Mouse (Mus musculus): ENCODE data around the gene Ap3d1. TPM values are rescaled to one million over a fixed set of nuclear protein-coding genes. Genes with fewer than 3 reads are reported as not detected.

The Ap3d1 gene
- polyA plus RNA-seq, 1 experiment from 2014 or later, result 59.3 TPM

- Histone ChIP-seq H3K36me3 (ENCODE audit: control insufficient read depth, insufficient read depth, low read length) (0 out of 2 replicates have a peak, but pooled peaks cover 5% of the 10 kb centered on the region), H3K9me3 (replicated peaks; ENCODE audit: control insufficient read depth, low read length) (no peaks in the 10 kb centered on the region), H3K4me3 (ENCODE audit: low read depth, low read length) (no peak overlapping the region), H3K9ac (ENCODE audit: low read depth, low read length) (no peak overlapping the region), H3K4me1 (ENCODE audit: control insufficient read depth, insufficient read depth, low read length) (peaks cover 41% of the 10 kb centered on the region), H3K27ac (ENCODE audit: low read depth, low read length) (no peak overlapping the region), H3K27me3 (ENCODE audit: control insufficient read depth, insufficient read depth, low read length) (no peaks in the 10 kb centered on the region), H3K4me2 (peak overlapping the region; percentile 16; the same call in 1 of the 2 replicates)
- no peak for ATAC-seq (replicated peaks; ENCODE audit: insufficient number of reproducible peaks, low FRiP score, low TSS enrichment)
- 90% methylated on average over 8 of the region's 8 CpGs for WGBS (ENCODE audit: insufficient replicate concordance)
Measured at GRCm38 (mm10) chr10:80697393-80697787, 44.7 kb downstream of the Ap3d1 start.

- no peak overlapping the region for H3K4me2 ChIP-seq
- H3K9me3 ChIP-seq (replicated peaks; ENCODE audit: control insufficient read depth, low read length), result no peaks in the 10 kb centered on the region
- H3K27ac ChIP-seq (ENCODE audit: low read depth, low read length), result no peak overlapping the region; the same call in 1 of the 2 replicates
- no peak overlapping the region for H3K4me3 ChIP-seq (ENCODE audit: low read depth, low read length)
- no peak overlapping the region for H3K9ac ChIP-seq (ENCODE audit: low read depth, low read length)
- WGBS (ENCODE audit: insufficient replicate concordance), result 60% methylated on average over 11 of the region's 12 CpGs
- no peak for ATAC-seq (replicated peaks; ENCODE audit: insufficient number of reproducible peaks, low FRiP score, low TSS enrichment)
- H3K27me3 ChIP-seq (ENCODE audit: control insufficient read depth, insufficient read depth, low read length), result no peaks in the 10 kb centered on the region
- H3K4me1 ChIP-seq (ENCODE audit: control insufficient read depth, insufficient read depth, low read length), result peaks cover 41% of the 10 kb centered on the region
- 0 out of 2 replicates have a peak, but pooled peaks cover 5% of the 10 kb centered on the region for H3K36me3 ChIP-seq (ENCODE audit: control insufficient read depth, insufficient read depth, low read length)
Measured at GRCm38 (mm10) chr10:80696502-80697392, 45.3 kb downstream of the Ap3d1 start.

GRCm38 (mm10) chr10:80695801-80696501, 46.1 kb downstream of the Ap3d1 start:
- Histone ChIP-seq H3K27ac (ENCODE audit: low read depth, low read length) (no peak overlapping the region; the same call in 1 of the 2 replicates), H3K9ac (ENCODE audit: low read depth, low read length) (0 out of 2 replicates have a peak overlapping the region, but pooled peaks have one; percentile 10), H3K9me3 (replicated peaks; ENCODE audit: control insufficient read depth, low read length) (no peaks in the 10 kb centered on the region), H3K4me1 (ENCODE audit: control insufficient read depth, insufficient read depth, low read length) (peaks cover 41% of the 10 kb centered on the region), H3K4me2 (no peak overlapping the region), H3K36me3 (ENCODE audit: control insufficient read depth, insufficient read depth, low read length) (peaks cover 6% of the 10 kb centered on the region; the same call in 1 of the 2 replicates), H3K27me3 (ENCODE audit: control insufficient read depth, insufficient read depth, low read length) (no peaks in the 10 kb centered on the region), H3K4me3 (ENCODE audit: low read depth, low read length) (no peak overlapping the region)
- no peak for ATAC-seq (replicated peaks; ENCODE audit: insufficient number of reproducible peaks, low FRiP score, low TSS enrichment)
- 67% methylated on average over 10 of the region's 10 CpGs for WGBS (ENCODE audit: insufficient replicate concordance)

GRCm38 (mm10) chr10:80695186-80695585, 46.9 kb downstream of the Ap3d1 start:
- Histone ChIP-seq H3K27me3 (ENCODE audit: control insufficient read depth, insufficient read depth, low read length) (no peaks in the 10 kb centered on the region), H3K27ac (ENCODE audit: low read depth, low read length) (no peak overlapping the region), H3K4me3 (ENCODE audit: low read depth, low read length) (no peak overlapping the region), H3K36me3 (ENCODE audit: control insufficient read depth, insufficient read depth, low read length) (peaks cover 10% of the 10 kb centered on the region; the same call in 1 of the 2 replicates), H3K4me2 (no peak overlapping the region), H3K9me3 (replicated peaks; ENCODE audit: control insufficient read depth, low read length) (no peaks in the 10 kb centered on the region), H3K4me1 (ENCODE audit: control insufficient read depth, insufficient read depth, low read length) (peaks cover 35% of the 10 kb centered on the region), H3K9ac (ENCODE audit: low read depth, low read length) (peak overlapping the region; percentile 16; the same call in 1 of the 2 replicates)
- 67% methylated on average over 2 of the region's 2 CpGs for WGBS (ENCODE audit: insufficient replicate concordance)
- no peak for ATAC-seq (replicated peaks; ENCODE audit: insufficient number of reproducible peaks, low FRiP score, low TSS enrichment)

GRCm38 (mm10) chr10:80694159-80694938, 47.7 kb downstream of the Ap3d1 start:
- Histone ChIP-seq H3K9me3 (replicated peaks; ENCODE audit: control insufficient read depth, low read length) (no peaks in the 10 kb centered on the region), H3K4me3 (ENCODE audit: low read depth, low read length) (no peak overlapping the region), H3K36me3 (ENCODE audit: control insufficient read depth, insufficient read depth, low read length) (peaks cover 16% of the 10 kb centered on the region), H3K27ac (ENCODE audit: low read depth, low read length) (no peak overlapping the region), H3K9ac (ENCODE audit: low read depth, low read length) (no peak overlapping the region; the same call in 1 of the 2 replicates), H3K4me1 (ENCODE audit: control insufficient read depth, insufficient read depth, low read length) (peaks cover 31% of the 10 kb centered on the region), H3K27me3 (ENCODE audit: control insufficient read depth, insufficient read depth, low read length) (no peaks in the 10 kb centered on the region), H3K4me2 (no peak overlapping the region)
- ATAC-seq (replicated peaks; ENCODE audit: insufficient number of reproducible peaks, low FRiP score, low TSS enrichment), result no peak
- WGBS (ENCODE audit: insufficient replicate concordance), result 89% methylated on average over 13 of the region's 13 CpGs

- ATAC-seq (replicated peaks; ENCODE audit: insufficient number of reproducible peaks, low FRiP score, low TSS enrichment), result no peak
- Histone ChIP-seq H3K4me2 (peak overlapping the region; percentile 2; the same call in 1 of the 2 replicates), H3K27ac (ENCODE audit: low read depth, low read length) (no peak overlapping the region), H3K36me3 (ENCODE audit: control insufficient read depth, insufficient read depth, low read length) (peaks cover 18% of the 10 kb centered on the region), H3K4me1 (ENCODE audit: control insufficient read depth, insufficient read depth, low read length) (peaks cover 26% of the 10 kb centered on the region), H3K9me3 (replicated peaks; ENCODE audit: control insufficient read depth, low read length) (no peaks in the 10 kb centered on the region), H3K4me3 (ENCODE audit: low read depth, low read length) (no peak overlapping the region), H3K27me3 (ENCODE audit: control insufficient read depth, insufficient read depth, low read length) (no peaks in the 10 kb centered on the region), H3K9ac (ENCODE audit: low read depth, low read length) (no peak overlapping the region; the same call in 1 of the 2 replicates)
- 89% methylated on average over 12 of the region's 12 CpGs for WGBS (ENCODE audit: insufficient replicate concordance)
Measured at GRCm38 (mm10) chr10:80693401-80694045, 48.5 kb downstream of the Ap3d1 start.

- H3K4me1 ChIP-seq (ENCODE audit: control insufficient read depth, insufficient read depth, low read length), result peaks cover 22% of the 10 kb centered on the region
- no peak overlapping the region for H3K4me3 ChIP-seq (ENCODE audit: low read depth, low read length)
- no peak overlapping the region for H3K27ac ChIP-seq (ENCODE audit: low read depth, low read length)
- 73% methylated on average over 14 of the region's 14 CpGs for WGBS (ENCODE audit: insufficient replicate concordance)
- H3K36me3 ChIP-seq (ENCODE audit: control insufficient read depth, insufficient read depth, low read length), result peaks cover 18% of the 10 kb centered on the region
- ATAC-seq (replicated peaks; ENCODE audit: insufficient number of reproducible peaks, low FRiP score, low TSS enrichment), result no peak
- no peak overlapping the region for H3K4me2 ChIP-seq
- peak overlapping the region; percentile 39; the same call in 1 of the 2 replicates for H3K9ac ChIP-seq (ENCODE audit: low read depth, low read length)
- no peaks in the 10 kb centered on the region for H3K9me3 ChIP-seq (replicated peaks; ENCODE audit: control insufficient read depth, low read length)
- H3K27me3 ChIP-seq (ENCODE audit: control insufficient read depth, insufficient read depth, low read length), result no peaks in the 10 kb centered on the region
Measured at GRCm38 (mm10) chr10:80692249-80693165, 49.6 kb downstream of the Ap3d1 start.
